Mouse (Mus musculus) testis, adult 2 months (tissue): Measurements from ENCODE around the gene Rbfox1. TPM values are rescaled to one million over a fixed set of nuclear protein-coding genes. Genes with fewer than 3 reads are reported as not detected.

Experiments used
- H3K27ac ChIP-seq: fragments of 200-500 bp; 2 replicates; pipeline ENCODE4 v1.5.1; 2012; ENCODE audit warnings: low read depth, low read length; ENCODE audit not compliant: control insufficient read depth, insufficient read depth
- H3K27me3 ChIP-seq: fragments of 200-500 bp; 2 replicates; pipeline ENCODE4 v1.6.1; 2012; ENCODE audit warnings: mild to moderate bottlenecking, low read length, moderate library complexity; ENCODE audit not compliant: control insufficient read depth, insufficient read depth
- H3K36me3 ChIP-seq: fragments of 200-500 bp; 2 replicates; pipeline ENCODE4 v1.6.1; 2012; ENCODE audit warnings: mild to moderate bottlenecking, low read length; ENCODE audit not compliant: control insufficient read depth, insufficient read depth
- H3K4me1 ChIP-seq: fragments of 200-500 bp; 2 replicates; pipeline ENCODE4 v1.6.1; 2012; ENCODE audit warnings: low read length; ENCODE audit not compliant: control insufficient read depth, insufficient read depth
- H3K4me3 ChIP-seq: fragments of 200-500 bp; 2 replicates; pipeline ENCODE4 v1.5.1; 2012; ENCODE audit warnings: low read depth, mild to moderate bottlenecking, low read length, moderate library complexity, mixed read lengths; ENCODE audit not compliant: control insufficient read depth
- CTCF ChIP-seq: fragments of 200-500 bp; IDR thresholded peaks from 2 replicates; pipeline ENCODE4 v1.5.1; 2012; ENCODE audit warnings: low read depth, mild to moderate bottlenecking, inconsistent platforms, low read length, moderate library complexity; ENCODE audit not compliant: control insufficient read depth, insufficient read depth, insufficient replicate concordance
- POLR2A ChIP-seq: fragments of 200-500 bp; IDR thresholded peaks from 2 replicates; pipeline ENCODE4 v1.6.1; 2012; ENCODE audit warnings: low read depth, mild to moderate bottlenecking, inconsistent platforms, low read length, moderate library complexity; ENCODE audit not compliant: control insufficient read depth
- polyA plus RNA-seq: library from polyadenylated mRNA; depleted of rRNA; stranded (reverse); fragments of >200 nt; gene quantifications from 2 replicates; pipeline ENCODE4 v1.2.3, GENCODE M21; 2012

Rbfox1 gene
- polyA plus RNA-seq, 1 experiment: 0.23 TPM

DNA sequence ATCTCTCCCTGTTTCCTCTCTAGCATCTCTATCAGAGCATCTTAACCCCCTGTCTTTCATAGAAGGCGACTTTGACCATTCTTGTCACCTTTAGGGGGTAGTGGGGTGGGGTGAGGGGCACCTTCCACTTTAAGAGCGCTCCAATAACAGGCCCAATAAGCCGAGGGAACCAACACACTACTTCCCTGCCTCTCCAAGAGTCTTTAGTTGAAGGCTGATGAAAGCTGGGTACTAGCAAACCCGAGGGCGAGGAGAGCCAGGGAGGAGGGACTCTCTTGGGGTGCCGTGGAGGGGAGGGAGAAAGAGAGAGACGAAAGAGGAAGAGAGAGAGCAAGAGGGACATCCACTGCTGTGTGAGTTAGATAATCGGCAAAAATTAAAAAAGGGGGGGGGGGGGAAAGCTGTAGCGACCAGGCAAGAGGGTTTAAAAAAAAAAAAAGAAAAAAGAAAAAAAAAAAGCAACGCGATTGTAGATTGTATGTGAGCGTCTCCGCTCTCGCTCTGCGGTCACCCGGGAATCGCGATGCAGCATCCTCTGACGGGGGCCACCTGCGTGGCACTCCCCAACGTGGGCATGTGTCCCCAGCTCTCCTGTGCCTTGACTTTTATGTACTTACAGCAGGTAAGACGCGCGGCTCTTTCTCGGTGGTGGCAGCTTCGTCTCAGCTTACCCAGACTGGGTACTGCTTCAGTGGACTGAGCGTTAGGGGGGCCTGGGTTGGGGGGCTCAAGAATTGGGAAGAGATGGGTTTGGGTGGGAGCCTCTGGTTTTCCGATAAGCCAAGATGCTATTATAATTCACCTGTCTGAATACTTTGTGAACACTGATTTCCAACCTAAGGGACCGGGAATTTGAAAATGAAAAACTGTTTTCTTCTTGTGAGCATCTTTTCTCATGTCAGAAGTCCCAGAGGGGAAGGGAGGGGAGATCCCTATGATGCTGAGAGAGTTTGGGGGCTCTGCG is 1154.5 kb downstream of the Rbfox1 start:
- TF ChIP-seq POLR2A: no peak
- TF ChIP-seq CTCF: no peak
- Histone ChIP-seq H3K27me3 (no peaks in the 10 kb centered on the region), H3K27ac (no peak overlapping the region), H3K36me3 (no peaks in the 10 kb centered on the region), H3K4me1 (peaks cover 7% of the 10 kb centered on the region), H3K4me3 (no peak overlapping the region)

DNA sequence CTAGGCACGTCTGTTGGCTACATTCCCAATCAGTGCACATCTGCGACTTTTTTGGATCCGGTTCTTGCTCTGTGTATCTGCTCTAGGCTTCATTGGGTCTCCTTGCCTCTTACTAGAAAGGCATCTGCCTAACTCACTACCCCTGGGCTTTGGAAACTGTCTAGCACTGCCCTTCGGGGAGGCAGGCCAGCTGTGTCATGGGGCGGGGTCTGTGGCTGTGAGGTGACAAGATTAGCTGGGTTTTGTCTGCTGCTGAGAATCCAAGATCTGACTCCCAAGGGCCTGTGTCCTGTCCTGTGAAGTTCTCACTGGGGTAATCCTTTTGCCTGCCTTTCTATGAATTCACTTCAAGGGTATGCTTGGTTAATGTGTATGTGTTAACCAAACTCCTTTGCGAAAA is 1155.5 kb downstream of the Rbfox1 start:
- TF ChIP-seq POLR2A (no peak), CTCF (no peak)
- Histone ChIP-seq H3K4me3 (no peak overlapping the region), H3K27ac (no peak overlapping the region), H3K4me1 (peaks cover 7% of the 10 kb centered on the region), H3K27me3 (no peaks in the 10 kb centered on the region), H3K36me3 (no peaks in the 10 kb centered on the region)

DNA sequence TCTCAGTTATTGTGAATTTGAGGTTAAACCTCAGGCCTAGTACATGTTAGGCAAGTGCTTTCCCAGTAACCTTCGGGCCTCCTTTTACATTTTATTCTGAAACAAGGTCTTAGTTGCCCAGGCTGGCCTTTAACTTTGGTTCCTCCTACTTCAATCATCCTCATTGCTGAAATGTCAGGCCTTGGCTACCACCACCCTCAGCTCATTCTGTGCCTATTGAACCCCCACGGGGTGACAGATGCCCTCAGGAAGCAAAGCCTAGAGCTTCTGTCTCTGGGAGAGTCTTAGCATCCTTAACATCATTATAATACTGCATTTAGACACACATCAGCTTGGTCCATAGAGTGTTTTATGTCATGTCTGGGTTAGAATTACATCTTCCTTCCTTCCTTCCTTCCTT is 1162.3 kb downstream of the Rbfox1 start:
- no peaks in the 10 kb centered on the region for H3K27me3 ChIP-seq
- no peak for TF ChIP-seq CTCF
- TF ChIP-seq POLR2A: no peak
- H3K27ac ChIP-seq: no peak overlapping the region
- peaks cover 3% of the 10 kb centered on the region for H3K4me1 ChIP-seq
- no peak overlapping the region for H3K4me3 ChIP-seq
- H3K36me3 ChIP-seq: no peaks in the 10 kb centered on the region

DNA sequence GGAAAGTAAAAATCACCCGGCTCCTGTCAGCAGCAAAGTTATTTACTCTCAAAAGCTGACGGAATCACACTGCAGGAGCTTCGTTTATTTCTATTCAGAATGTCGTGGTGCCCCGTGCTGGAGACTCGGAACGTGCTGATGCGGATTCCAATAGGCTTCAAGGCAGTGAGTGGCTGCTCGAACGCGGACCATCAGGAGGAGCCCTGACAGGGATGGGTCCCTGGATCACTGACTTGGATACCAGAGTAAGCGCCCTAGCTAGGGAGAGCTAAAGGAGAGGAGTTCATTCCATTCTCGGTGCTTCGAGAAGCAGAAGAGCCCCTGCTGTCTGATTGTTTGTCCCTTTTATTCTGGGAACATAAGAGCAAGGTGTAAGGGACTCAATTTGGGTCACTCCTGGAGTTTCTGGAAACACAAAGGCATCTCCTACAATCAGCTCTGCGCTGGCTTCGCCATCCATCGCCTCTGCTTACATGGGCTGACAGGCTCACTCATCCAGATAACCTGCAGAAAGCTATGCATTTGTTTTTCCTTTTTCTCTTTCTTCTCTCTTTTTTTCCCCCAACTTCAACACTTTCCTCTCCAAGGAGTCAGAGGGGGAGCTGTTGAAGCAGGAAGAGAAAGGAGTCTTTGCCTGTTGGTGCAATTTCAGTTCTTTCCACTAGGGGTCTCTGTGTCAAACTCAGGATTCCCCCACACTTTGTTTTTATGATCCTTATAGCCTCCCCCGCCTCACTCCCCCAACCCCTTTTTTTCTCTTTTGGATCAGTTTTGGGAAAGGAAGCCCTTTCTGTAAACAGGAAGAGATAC is 1164.2 kb downstream of the Rbfox1 start:
- Histone ChIP-seq H3K36me3 (no peaks in the 10 kb centered on the region), H3K27me3 (no peaks in the 10 kb centered on the region), H3K4me3 (no peak overlapping the region), H3K4me1 (peaks cover 3% of the 10 kb centered on the region), H3K27ac (no peak overlapping the region)
- TF ChIP-seq CTCF (peak; percentile 16; the same call in 1 of the 2 replicates), POLR2A (no peak)

DNA sequence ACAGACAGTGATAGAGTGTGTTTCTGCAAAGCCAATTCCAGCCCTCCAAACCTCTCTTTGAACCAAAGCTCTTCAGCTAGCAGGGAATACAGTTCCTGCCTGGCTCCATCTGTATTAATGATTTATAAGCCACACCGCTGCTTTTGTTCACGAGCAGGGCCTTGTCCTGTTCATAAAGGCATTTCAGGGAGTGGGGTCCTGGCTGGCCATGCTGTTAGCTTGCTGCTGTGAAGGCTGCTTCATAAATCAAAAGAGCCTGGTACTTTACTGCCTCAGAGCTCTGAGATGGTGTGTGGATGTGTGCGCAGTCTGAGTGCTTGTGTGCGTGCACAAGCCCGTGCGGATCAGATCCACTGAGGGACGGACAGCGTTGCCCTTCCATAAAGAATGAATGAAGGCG is 1165.8 kb downstream of the Rbfox1 start:
- no peak overlapping the region for H3K4me3 ChIP-seq
- H3K27me3 ChIP-seq: no peaks in the 10 kb centered on the region
- H3K27ac ChIP-seq: no peak overlapping the region
- TF ChIP-seq CTCF: no peak
- no peak for TF ChIP-seq POLR2A
- H3K36me3 ChIP-seq: no peaks in the 10 kb centered on the region
- H3K4me1 ChIP-seq: peaks cover 3% of the 10 kb centered on the region

DNA sequence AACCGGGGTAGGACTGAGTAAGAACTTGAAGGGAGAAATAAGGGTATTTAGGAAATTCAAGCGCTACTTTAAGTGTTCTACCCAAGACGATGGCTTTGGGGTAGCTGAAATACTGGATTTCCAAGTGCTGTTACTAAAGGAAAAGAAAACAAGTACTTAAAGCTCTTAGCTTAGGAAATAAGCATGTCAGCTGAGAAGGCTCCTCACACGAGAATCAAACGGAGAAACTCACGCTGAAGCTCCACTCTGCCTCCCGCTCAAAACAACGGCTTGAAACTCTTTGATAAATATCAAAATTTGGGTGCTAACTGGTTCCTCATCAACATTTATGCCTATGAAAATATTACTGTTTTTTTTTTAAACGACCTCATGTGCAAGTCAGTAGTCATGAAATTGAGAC is 1166.8 kb downstream of the Rbfox1 start:
- H3K27me3 ChIP-seq: no peaks in the 10 kb centered on the region

DNA sequence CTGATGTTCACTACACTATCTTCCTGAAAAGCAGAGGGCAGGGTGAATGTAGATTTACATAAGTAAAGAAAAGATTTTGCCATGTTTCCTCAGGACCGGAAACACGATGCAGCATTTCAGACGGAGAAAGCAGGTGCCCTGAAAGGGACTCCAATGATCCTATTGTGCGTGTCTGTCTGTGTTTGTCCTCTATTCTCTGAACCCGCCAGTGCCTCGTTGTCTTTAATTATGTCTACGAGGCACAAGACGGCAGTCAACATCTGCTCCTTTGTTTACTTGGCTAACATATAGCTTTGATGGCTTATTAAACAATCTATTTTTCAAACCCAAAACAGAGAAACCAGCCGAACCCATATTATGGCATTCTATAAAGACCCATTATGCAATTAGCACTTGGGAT is 1167.3 kb downstream of the Rbfox1 start:
- TF ChIP-seq POLR2A: no peak
- no peak for TF ChIP-seq CTCF
- Histone ChIP-seq H3K4me3 (no peak overlapping the region), H3K36me3 (no peaks in the 10 kb centered on the region), H3K27ac (no peak overlapping the region), H3K4me1 (peaks cover 3% of the 10 kb centered on the region), H3K27me3 (no peaks in the 10 kb centered on the region)

More for the DNA sequence above, 1166.8 kb downstream of the Rbfox1 start:
- H3K4me3 ChIP-seq: no peak overlapping the region
- TF ChIP-seq POLR2A (no peak), CTCF (no peak)
- H3K27ac ChIP-seq: no peak overlapping the region
- H3K36me3 ChIP-seq: no peaks in the 10 kb centered on the region
- peaks cover 3% of the 10 kb centered on the region for H3K4me1 ChIP-seq
